Mouse (Mus musculus): ENCODE measurements around the gene Zmynd15.

DNA sequence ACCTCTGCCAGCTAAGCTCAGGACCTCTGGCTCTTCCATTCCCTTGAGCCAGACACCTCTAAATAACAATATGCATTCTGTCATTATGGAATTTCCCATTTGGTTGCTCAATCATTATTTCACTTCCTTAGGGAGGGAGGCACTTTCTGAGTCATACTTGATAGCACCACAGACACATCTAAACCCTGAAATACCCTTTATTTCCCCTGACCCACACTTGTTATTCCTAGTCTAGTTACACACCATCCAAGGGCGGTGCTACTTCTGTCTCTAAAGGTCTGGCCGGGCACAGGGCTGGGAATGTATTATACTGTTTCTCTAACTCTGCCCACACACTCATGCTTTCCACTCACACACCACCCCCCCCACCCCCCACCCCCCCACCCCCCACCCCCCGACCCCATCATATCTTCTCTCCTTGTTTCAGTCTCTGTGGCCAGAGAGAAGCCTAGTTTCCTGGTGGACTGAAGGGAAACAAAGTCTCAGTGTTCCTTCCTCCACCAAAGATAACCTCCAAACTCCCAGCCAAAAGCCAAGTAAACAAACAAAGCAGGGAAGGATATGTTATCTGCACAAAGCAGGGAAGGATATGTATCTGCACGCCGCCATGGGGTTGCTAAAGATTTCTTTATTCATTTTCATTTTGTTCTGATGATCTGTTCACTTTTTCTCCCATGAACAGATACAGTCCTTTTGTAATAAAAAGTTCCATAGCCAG, 8.8 kb downstream of the Zmynd15 start:
- TF ChIP-seq CTCF (IDR thresholded peaks at IDR 0.05; ENCODE audit: control insufficient read depth, insufficient read depth, low read length) (no peak), POLR2A (IDR thresholded peaks at IDR 0.05; ENCODE audit: borderline replicate concordance, control insufficient read depth, low read depth, low read length) (no peak)
